23 mouse cellular contexts compared by ENCODE assay signal in genomic region chr16:5184956-5185355, GRCm38 (mm10). TPM values are rescaled to one million over a fixed set of nuclear protein-coding genes. Genes with fewer than 3 reads are reported as not detected.
A peak's percentile ranks its signal among the peaks of the same experiment; 100 is the strongest.
DNase-seq lines count a peak whose midpoint lies in the region; ATAC-seq and TF ChIP-seq lines count a peak whose summit lies in the region.
"Had no signal": no experiment of that assay in that cellular context is flagged by ENCODE, and none has a peak within 500 bp of the region (broad histone marks: within the 10 kb centered on the region; RNA-seq: fewer than 3 reads in every experiment).

No protein-coding gene starts in this region.

- H3K9me3 ChIP-seq in kidney, embryonic 15.5 days (replicated peaks), result no peaks in the 10 kb centered on the region
- H3K9me3 ChIP-seq: forebrain, embryonic 12.5 days; heart, embryonic 15.5 days; limb, embryonic 15.5 days; liver, embryonic 15.5 days; midbrain, embryonic 13.5 days had no signal

- no peak overlapping the region for H3K9ac ChIP-seq in kidney, embryonic 15.5 days
- H3K9ac ChIP-seq: forebrain, embryonic 12.5 days; heart, embryonic 15.5 days; limb, embryonic 15.5 days; liver, embryonic 15.5 days; midbrain, embryonic 13.5 days had no signal

- H3K27ac ChIP-seq in cerebellum, adult 2 months (ENCODE audit: insufficient read depth, low read length), result no peak overlapping the region
- H3K27ac ChIP-seq in kidney, embryonic 15.5 days, result no peak overlapping the region
- H3K27ac ChIP-seq: forebrain, embryonic 12.5 days; heart, embryonic 15.5 days; kidney, postnatal 0 days; layer of hippocampus, adult 2 months; limb, embryonic 15.5 days; liver, embryonic 15.5 days; midbrain, embryonic 13.5 days had no signal

- H3K4me1 ChIP-seq in cerebellum, adult 2 months (ENCODE audit: control insufficient read depth, insufficient read depth, low read length), result peaks cover 34% of the 10 kb centered on the region
- H3K4me1 ChIP-seq in kidney, embryonic 15.5 days, result no peaks in the 10 kb centered on the region
- H3K4me1 ChIP-seq: forebrain, embryonic 12.5 days; limb, embryonic 15.5 days; liver, embryonic 15.5 days; midbrain, embryonic 13.5 days had no signal

- 19% methylated on average over 5 of the region's 5 CpGs for WGBS in cerebellum, adult 2 months
- WGBS in kidney, embryonic 15.5 days, result 81% methylated on average over 5 of the region's 5 CpGs

- no peak overlapping the region for H3K4me2 ChIP-seq in kidney, embryonic 15.5 days
- H3K4me2 ChIP-seq: forebrain, embryonic 12.5 days; heart, embryonic 15.5 days; limb, embryonic 15.5 days; liver, embryonic 15.5 days; midbrain, embryonic 13.5 days had no signal

- H3K4me3 ChIP-seq in cerebellum, adult 2 months (replicated peaks; ENCODE audit: insufficient read depth, low read depth, low read length), result no peak overlapping the region
- H3K4me3 ChIP-seq in kidney, embryonic 15.5 days (replicated peaks), result no peak overlapping the region
- H3K4me3 ChIP-seq: forebrain, embryonic 12.5 days; heart, adult 2 months; heart, embryonic 15.5 days; layer of hippocampus, adult 2 months; limb, embryonic 15.5 days; liver, embryonic 15.5 days; midbrain, embryonic 13.5 days; myocyte had no signal

- no peak for TF ChIP-seq CTCF in cerebellum, adult 2 months (IDR thresholded peaks at IDR 0.05; ENCODE audit: borderline replicate concordance, insufficient read depth, low read depth, low read length)

- no peaks in the 10 kb centered on the region for H3K36me3 ChIP-seq in kidney, embryonic 15.5 days
- H3K36me3 ChIP-seq: forebrain, embryonic 12.5 days; heart, embryonic 15.5 days; limb, embryonic 15.5 days; liver, embryonic 15.5 days; midbrain, embryonic 13.5 days had no signal

- intact Hi-C loops in gastrocnemius, postnatal 14 days (cut with DNase I; ENCODE audit: low total_unique reads), result no loop called here
- intact Hi-C loops in gastrocnemius, postnatal 36 days (cut with DNase I), result loop anchor here (5.0 kb wide), 1 partner anchor 38 kb away; the partner anchor contains the start of gene Sec14l5

- no peaks in the 10 kb centered on the region for H3K27me3 ChIP-seq in cerebellum, adult 2 months (ENCODE audit: control insufficient read depth, insufficient read depth, low read length)
- H3K27me3 ChIP-seq in kidney, embryonic 15.5 days, result 0 out of 2 replicates have a peak, but pooled peaks cover 3% of the 10 kb centered on the region
- H3K27me3 ChIP-seq: heart, embryonic 15.5 days; midbrain, embryonic 13.5 days had no signal

- no peak for TF ChIP-seq POLR2A in cerebellum, adult 2 months (IDR thresholded peaks at IDR 0.05; ENCODE audit: borderline replicate concordance, insufficient read depth, low read length)

- peak; percentile 47 for DNase-seq in gastrocnemius, postnatal 14 days
- no peak for DNase-seq in gastrocnemius, postnatal 36 days
- peak; percentile 59 for DNase-seq in brain, adult 2 months (ENCODE audit: low read depth, low spot score)
- peak; percentile 55 to 64 for DNase-seq in cerebellum, adult 2 months
- DNase-seq in cerebellum, postnatal 36 days, result peak; percentile 45 to 52
- DNase-seq in layer of hippocampus, adult 11-12 months (ENCODE audit: low spot score), result no peak
- DNase-seq: heart, adult 2 months; heart, postnatal 4 days; layer of hippocampus, postnatal 36 days; thymus, adult 18-20 months had no signal

- no peak for ATAC-seq in kidney, embryonic 15.5 days (replicated peaks; ENCODE audit: low FRiP score)
- ATAC-seq: hindbrain, embryonic 16.5 days; intestine, postnatal 0 days; lung, postnatal 0 days; midbrain, embryonic 13.5 days had no signal

RNA-seq across cellular contexts. Expression of gene Nagpa, which starts 18.9 kb away (rescaled TPM):
- total RNA-seq in gastrocnemius, postnatal 14 days (2021), result 1 to 10 TPM; 6.8 to 7.2 TPM
- total RNA-seq in gastrocnemius, postnatal 36 days (2021), result 1 to 10 TPM; 6.5 to 6.7 TPM
- polyA plus RNA-seq in cerebellum, adult 2 months (2012; rRNA removed), result 21.1 and 21.3 TPM in 2 replicates
- 19.4 and 21.2 TPM in 2 replicates for polyA plus RNA-seq in kidney, embryonic 15.5 days (2015; fragmentation: Nextera tagmentation; extraction: Ambion mirVana)

RNA-seq across cellular contexts. Expression of gene AU021092, which starts 37.1 kb away (rescaled TPM):
- total RNA-seq in gastrocnemius, postnatal 14 days (2021), result 1 to 10 TPM; 6.8 to 8.6 TPM
- total RNA-seq in gastrocnemius, postnatal 36 days (2021), result 1 to 10 TPM; 3.7 to 4.5 TPM
- polyA plus RNA-seq in cerebellum, adult 2 months (2012; rRNA removed), result 5.5 and 6.1 TPM in 2 replicates
- 5.1 and 5.8 TPM in 2 replicates for polyA plus RNA-seq in kidney, embryonic 15.5 days (2015; fragmentation: Nextera tagmentation; extraction: Ambion mirVana)
- total RNA-seq: common myeloid progenitor, adult 5-6 weeks had no signal

RNA-seq across cellular contexts. Expression of gene Sec14l5, which starts 38.0 kb away (rescaled TPM):
- total RNA-seq in gastrocnemius, postnatal 14 days (2021), result 10 to 100 TPM in 1 of 2 experiments, 1 to 10 TPM in 1; 7.4 to 11.3 TPM
- 10 to 100 TPM in 1 of 2 experiments, 1 to 10 TPM in 1; 9.5 to 10.3 TPM for total RNA-seq in gastrocnemius, postnatal 36 days (2021)
- polyA plus RNA-seq in cerebellum, adult 2 months (2012; rRNA removed), result 19.6 and 25.4 TPM in 2 replicates
- polyA plus RNA-seq in kidney, embryonic 15.5 days (2015; fragmentation: Nextera tagmentation; extraction: Ambion mirVana), result 0.06 and 0.09 TPM in 2 replicates
- total RNA-seq: common myeloid progenitor, adult 5-6 weeks had no signal
- polyA plus RNA-seq: intestine, postnatal 0 days; kidney, postnatal 0 days; liver, embryonic 15.5 days had no signal

RNA-seq across cellular contexts. Expression of gene Alg1, which starts 48.5 kb away (rescaled TPM):
- 10 to 100 TPM; 10.2 to 11.2 TPM for total RNA-seq in gastrocnemius, postnatal 14 days (2021)
- 1 to 10 TPM; 8.6 to 9.8 TPM for total RNA-seq in gastrocnemius, postnatal 36 days (2021)
- 65.3 and 70.6 TPM in 2 replicates for polyA plus RNA-seq in cerebellum, adult 2 months (2012; rRNA removed)
- 32.8 and 35.8 TPM in 2 replicates for polyA plus RNA-seq in kidney, embryonic 15.5 days (2015; fragmentation: Nextera tagmentation; extraction: Ambion mirVana)

RNA-seq across cellular contexts. Expression of gene Ppl, which starts 52.7 kb away (rescaled TPM):
- under 1 TPM; 0.27 to 0.43 TPM for total RNA-seq in gastrocnemius, postnatal 14 days (2021)
- 1 to 10 TPM; 2.0 to 2.9 TPM for total RNA-seq in gastrocnemius, postnatal 36 days (2021)
- 0.87 and 0.88 TPM in 2 replicates for polyA plus RNA-seq in cerebellum, adult 2 months (2012; rRNA removed)
- polyA plus RNA-seq in kidney, embryonic 15.5 days (2015; fragmentation: Nextera tagmentation; extraction: Ambion mirVana), result 2.4 and 2.9 TPM in 2 replicates
- total RNA-seq: common myeloid progenitor, adult 5-6 weeks had no signal

Comparison
In these comparisons a context has a peak if more than half of its experiments do, and no peak if none do; other contexts are left out.
1. DNase-seq: peak in gastrocnemius, postnatal 14 days (single experiment), brain, adult 2 months (single experiment), cerebellum, adult 2 months (2 of 2) and cerebellum, postnatal 36 days (2 of 2); none in gastrocnemius, postnatal 36 days (0 of 2) and layer of hippocampus, adult 11-12 months (single experiment).